Mouse (Mus musculus): ENCODE measurements around the gene Papss2. TPM values are rescaled to one million over a fixed set of nuclear protein-coding genes. Genes with fewer than 3 reads are reported as not detected.
A peak's percentile ranks its signal among the peaks of the same experiment; 100 is the strongest.
"Not testable (repeated sequence)": the region's sequence is repeated elsewhere in the genome, so short reads cannot be mapped to it uniquely, and the experiment has no call there.

Papss2 gene
- polyA plus RNA-seq, 2 experiments = 3.1 to 4.3 TPM

- 48% methylated on average over 5 of the region's 5 CpGs for WGBS (ENCODE audit: insufficient replicate concordance)
- DNase-seq (ENCODE audit: low read depth in 3 of 3, low spot score in 3 of 3) (no peak), ATAC-seq (ENCODE audit: insufficient read depth) (no peak)
- Histone ChIP-seq H3K4me1 (replicated peaks; ENCODE audit: control insufficient read depth in 2 of 2, insufficient read depth in 2 of 2, low read length in 1 of 2) (peaks cover 0 to 20% of the 10 kb centered on the region in 2 experiments; a peak in 3 of 4 replicates), H3K27ac (no peak overlapping the region), H3K9ac (replicated peaks) (no peak overlapping the region), H3K36me3 (replicated peaks; ENCODE audit: control insufficient read depth, insufficient read depth, low read depth) (no peaks in the 10 kb centered on the region), H3K4me2 (ENCODE audit: low read depth) (no peak overlapping the region), H3K4me3 (ENCODE audit: insufficient read depth in 1 of 2, low read depth in 2 of 2, low read length in 2 of 2) (no peak overlapping the region), H3K27me3 (ENCODE audit: control insufficient read depth, insufficient read depth, low read length) (no peaks in the 10 kb centered on the region), H3K9me3 (ENCODE audit: control insufficient read depth, low read length) (no peaks in the 10 kb centered on the region)
- TF ChIP-seq CTCF (IDR thresholded peaks at IDR 0.05; ENCODE audit: low read depth) (no peak), EP300 (IDR thresholded peaks at IDR 0.05; ENCODE audit: low read depth) (no peak)
These were observed 57.5 kb downstream of the Papss2 start for GRCm38 (mm10) chr19:32653122-32653521.

GRCm38 (mm10) chr19:32653630-32654362, 58.2 kb downstream of the Papss2 start:
- ATAC-seq (ENCODE audit: insufficient read depth) (no peak), DNase-seq (ENCODE audit: low read depth in 3 of 3, low spot score in 3 of 3) (no peak)
- Histone ChIP-seq H3K9ac (replicated peaks) (no peak overlapping the region), H3K4me1 (replicated peaks; ENCODE audit: control insufficient read depth in 2 of 2, insufficient read depth in 2 of 2, low read length in 1 of 2) (peaks cover 0 to 17% of the 10 kb centered on the region in 2 experiments; a peak in 3 of 4 replicates), H3K27ac (no peak overlapping the region), H3K9me3 (ENCODE audit: control insufficient read depth, low read length) (no peaks in the 10 kb centered on the region), H3K4me3 (ENCODE audit: insufficient read depth in 1 of 2, low read depth in 2 of 2, low read length in 2 of 2) (no peak overlapping the region), H3K4me2 (ENCODE audit: low read depth) (no peak overlapping the region), H3K27me3 (ENCODE audit: control insufficient read depth, insufficient read depth, low read length) (no peaks in the 10 kb centered on the region), H3K36me3 (replicated peaks; ENCODE audit: control insufficient read depth, insufficient read depth, low read depth) (no peaks in the 10 kb centered on the region)
- whole genome bisulfite sequencing (ENCODE audit: insufficient replicate concordance) = 27% methylated on average over 7 of the region's 7 CpGs
- TF ChIP-seq EP300 (IDR thresholded peaks at IDR 0.05; ENCODE audit: low read depth) (no peak), CTCF (IDR thresholded peaks at IDR 0.05; ENCODE audit: low read depth) (no peak)

- H3K4me2 ChIP-seq (ENCODE audit: low read depth) = no peak overlapping the region
- TF ChIP-seq EP300 (IDR thresholded peaks at IDR 0.05; ENCODE audit: low read depth) (no peak), CTCF (IDR thresholded peaks at IDR 0.05; ENCODE audit: low read depth) (no peak)
- 57% methylated on average over 5 of the region's 5 CpGs for WGBS (ENCODE audit: insufficient replicate concordance)
- H3K36me3 ChIP-seq (replicated peaks; ENCODE audit: control insufficient read depth, insufficient read depth, low read depth) = no peaks in the 10 kb centered on the region
- H3K4me3 ChIP-seq (ENCODE audit: insufficient read depth in 1 of 2, low read depth in 2 of 2, low read length in 2 of 2) = no peak overlapping the region
- DNase-seq (ENCODE audit: low read depth in 3 of 3, low spot score in 3 of 3) (no peak), ATAC-seq (ENCODE audit: insufficient read depth) (no peak)
- H3K4me1 ChIP-seq (replicated peaks; ENCODE audit: control insufficient read depth in 2 of 2, insufficient read depth in 2 of 2, low read length in 1 of 2) = peaks cover 0 to 5% of the 10 kb centered on the region in 2 experiments; a peak in 3 of 4 replicates
- no peak overlapping the region for H3K27ac ChIP-seq
- no peaks in the 10 kb centered on the region for H3K27me3 ChIP-seq (ENCODE audit: control insufficient read depth, insufficient read depth, low read length)
- no peaks in the 10 kb centered on the region for H3K9me3 ChIP-seq (ENCODE audit: control insufficient read depth, low read length)
- no peak overlapping the region for H3K9ac ChIP-seq (replicated peaks)
These were observed 63.8 kb downstream of the Papss2 start for GRCm38 (mm10) chr19:32659346-32659745.

DNA sequence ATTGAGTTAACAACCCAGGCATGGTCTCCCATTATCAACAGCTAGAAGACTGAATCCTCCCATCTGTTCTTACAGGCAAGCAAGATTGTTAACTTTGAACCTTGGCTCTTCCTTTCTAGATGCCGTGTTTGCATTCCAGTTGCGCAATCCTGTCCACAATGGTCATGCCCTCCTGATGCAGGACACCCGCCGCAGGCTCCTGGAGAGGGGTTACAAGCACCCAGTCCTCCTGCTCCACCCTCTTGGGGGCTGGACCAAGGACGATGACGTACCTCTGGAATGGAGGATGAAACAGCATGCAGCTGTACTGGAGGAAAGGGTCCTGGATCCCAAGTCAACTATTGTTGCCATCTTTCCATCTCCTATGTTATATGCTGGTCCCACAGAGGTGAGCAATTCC, 67.3 kb downstream of the Papss2 start:
- no peak overlapping the region for H3K9ac ChIP-seq (replicated peaks)
- H3K4me1 ChIP-seq (replicated peaks; ENCODE audit: control insufficient read depth in 2 of 2, insufficient read depth in 2 of 2, low read length in 1 of 2) = no peaks in the 10 kb centered on the region
- 65% methylated on average over 6 of the region's 6 CpGs for WGBS (ENCODE audit: insufficient replicate concordance)
- H3K36me3 ChIP-seq (replicated peaks; ENCODE audit: control insufficient read depth, insufficient read depth, low read depth) = no peaks in the 10 kb centered on the region
- no peaks in the 10 kb centered on the region for H3K9me3 ChIP-seq (ENCODE audit: control insufficient read depth, low read length)
- ATAC-seq (ENCODE audit: insufficient read depth) = no peak
- peak in 2 of 3 experiments; percentile 10 to 31 for DNase-seq (ENCODE audit: low read depth in 3 of 3, low spot score in 3 of 3)
- no peak overlapping the region for H3K4me2 ChIP-seq (ENCODE audit: low read depth)
- H3K27ac ChIP-seq = no peak overlapping the region
- H3K4me3 ChIP-seq (ENCODE audit: insufficient read depth in 1 of 2, low read depth in 2 of 2, low read length in 2 of 2) = no peak overlapping the region
- TF ChIP-seq EP300 (IDR thresholded peaks at IDR 0.05; ENCODE audit: low read depth) (no peak), CTCF (IDR thresholded peaks at IDR 0.05; ENCODE audit: low read depth) (no peak)
- H3K27me3 ChIP-seq (ENCODE audit: control insufficient read depth, insufficient read depth, low read length) = no peaks in the 10 kb centered on the region

- WGBS (ENCODE audit: insufficient replicate concordance) = 63% methylated on average over 8 of the region's 8 CpGs
- Histone ChIP-seq H3K9ac (replicated peaks) (no peak overlapping the region), H3K27me3 (ENCODE audit: control insufficient read depth, insufficient read depth, low read length) (no peaks in the 10 kb centered on the region), H3K4me3 (ENCODE audit: insufficient read depth in 1 of 2, low read depth in 2 of 2, low read length in 2 of 2) (no peak overlapping the region), H3K4me2 (ENCODE audit: low read depth) (no peak overlapping the region), H3K36me3 (replicated peaks; ENCODE audit: control insufficient read depth, insufficient read depth, low read depth) (no peaks in the 10 kb centered on the region), H3K27ac (no peak overlapping the region), H3K9me3 (ENCODE audit: control insufficient read depth, low read length) (no peaks in the 10 kb centered on the region), H3K4me1 (replicated peaks; ENCODE audit: control insufficient read depth in 2 of 2, insufficient read depth in 2 of 2, low read length in 1 of 2) (no peaks in the 10 kb centered on the region)
- ATAC-seq (ENCODE audit: insufficient read depth) = no peak
- no peak for DNase-seq (ENCODE audit: low read depth in 3 of 3, low spot score in 3 of 3)
- TF ChIP-seq CTCF (IDR thresholded peaks at IDR 0.05; ENCODE audit: low read depth) = no peak
- TF ChIP-seq EP300 (IDR thresholded peaks at IDR 0.05; ENCODE audit: low read depth) = no peak
These were observed 69.7 kb downstream of the Papss2 start for GRCm38 (mm10) chr19:32665243-32665642.

GRCm38 (mm10) chr19:32667830-32668229, 72.2 kb downstream of the Papss2 start:
- WGBS (ENCODE audit: insufficient replicate concordance) = 64% methylated on average over 1 of the region's 1 CpGs
- not testable (repeated sequence) for H3K27me3 ChIP-seq (ENCODE audit: control insufficient read depth, insufficient read depth, low read length); H3K36me3 ChIP-seq (replicated peaks; ENCODE audit: control insufficient read depth, insufficient read depth, low read depth); DNase-seq (ENCODE audit: low read depth in 3 of 3, low spot score in 3 of 3); H3K4me1 ChIP-seq (replicated peaks; ENCODE audit: control insufficient read depth in 2 of 2, insufficient read depth in 2 of 2, low read length in 1 of 2); H3K9ac ChIP-seq (replicated peaks); H3K9me3 ChIP-seq (ENCODE audit: control insufficient read depth, low read length); H3K4me2 ChIP-seq (ENCODE audit: low read depth); ATAC-seq (ENCODE audit: insufficient read depth); H3K27ac ChIP-seq; H3K4me3 ChIP-seq (ENCODE audit: insufficient read depth in 1 of 2, low read depth in 2 of 2, low read length in 2 of 2)

All from liver, embryonic 14.5 days (tissue).